Mouse (Mus musculus): ENCODE measurements around the gene Bmp15. TPM values are rescaled to one million over a fixed set of nuclear protein-coding genes. Genes with fewer than 3 reads are reported as not detected.

Gene Bmp15
- total RNA-seq (2014; rRNA removed) (0.22 and 1.9 TPM in 2 replicates), polyA plus RNA-seq (2015; fragmentation: Nextera tagmentation; extraction: Ambion mirVana) (0.21 and 0.47 TPM in 2 replicates)

GRCm38 (mm10) chrX:6320621-6321020 lies at the start of gene Bmp15:
Gene Bmp15 (minus strand): TSS chrX:6320721.
- H3K36me3 ChIP-seq (ENCODE audit: insufficient read depth, low read length), result no peaks in the 10 kb centered on the region
- H3K4me1 ChIP-seq (ENCODE audit: insufficient read depth, low read length), result no peaks in the 10 kb centered on the region
- WGBS, result 89% methylated on average over 3 of the region's 3 CpGs
- no peaks in the 10 kb centered on the region for H3K27me3 ChIP-seq (ENCODE audit: insufficient read depth, low read length)
- no peaks in the 10 kb centered on the region for H3K9me3 ChIP-seq (ENCODE audit: low read length)
- DNase-seq (ENCODE audit: low spot score) (no peak), ATAC-seq (ENCODE audit: low FRiP score) (no peak)
- H3K9ac ChIP-seq (replicated peaks; ENCODE audit: low read length, poor library complexity, severe bottlenecking), result no peak within 1 kb of the TSS
- H3K27ac ChIP-seq (ENCODE audit: low read depth, low read length), result no peak within 1 kb of the TSS
- TF ChIP-seq CTCF (IDR thresholded peaks at IDR 0.05), result no peak
- H3K4me2 ChIP-seq (ENCODE audit: low read depth, low read length, poor library complexity, severe bottlenecking), result no peak within 1 kb of the TSS
- H3K4me3 ChIP-seq (ENCODE audit: low read depth, low read length), result no peak within 1 kb of the TSS

GRCm38 (mm10) chrX:6368822-6369221 lies 48.3 kb upstream of the Bmp15 start:
- Histone ChIP-seq H3K9me3 (ENCODE audit: low read length) (no peaks in the 10 kb centered on the region), H3K4me2 (ENCODE audit: low read depth, low read length, poor library complexity, severe bottlenecking) (no peak overlapping the region), H3K27me3 (ENCODE audit: insufficient read depth, low read length) (no peaks in the 10 kb centered on the region), H3K36me3 (ENCODE audit: insufficient read depth, low read length) (no peaks in the 10 kb centered on the region), H3K4me1 (ENCODE audit: insufficient read depth, low read length) (no peaks in the 10 kb centered on the region), H3K4me3 (ENCODE audit: low read depth, low read length) (no peak overlapping the region), H3K27ac (ENCODE audit: low read depth, low read length) (no peak overlapping the region), H3K9ac (replicated peaks; ENCODE audit: low read length, poor library complexity, severe bottlenecking) (no peak overlapping the region)
- WGBS, result 84% methylated on average over 1 of the region's 1 CpGs
- ATAC-seq (ENCODE audit: low FRiP score) (no peak), DNase-seq (ENCODE audit: low spot score) (no peak)
- TF ChIP-seq CTCF (IDR thresholded peaks at IDR 0.05), result no peak

GRCm38 (mm10) chrX:6357503-6358114 lies 37.1 kb upstream of the Bmp15 start:
- no peak for TF ChIP-seq CTCF (IDR thresholded peaks at IDR 0.05)

GRCm38 (mm10) chrX:6356876-6357275 lies 36.4 kb upstream of the Bmp15 start:
- TF ChIP-seq CTCF (IDR thresholded peaks at IDR 0.05), result no peak
- H3K9ac ChIP-seq (replicated peaks; ENCODE audit: low read length, poor library complexity, severe bottlenecking), result no peak overlapping the region
- H3K36me3 ChIP-seq (ENCODE audit: insufficient read depth, low read length), result no peaks in the 10 kb centered on the region
- H3K4me1 ChIP-seq (ENCODE audit: insufficient read depth, low read length), result no peaks in the 10 kb centered on the region
- 72% methylated on average over 3 of the region's 3 CpGs for WGBS
- no peak overlapping the region for H3K4me3 ChIP-seq (ENCODE audit: low read depth, low read length)
- H3K4me2 ChIP-seq (ENCODE audit: low read depth, low read length, poor library complexity, severe bottlenecking), result no peak overlapping the region
- no peaks in the 10 kb centered on the region for H3K9me3 ChIP-seq (ENCODE audit: low read length)
- no peak for DNase-seq (ENCODE audit: low spot score)
- H3K27me3 ChIP-seq (ENCODE audit: insufficient read depth, low read length), result no peaks in the 10 kb centered on the region
- no peak for ATAC-seq (ENCODE audit: low FRiP score)
- no peak overlapping the region for H3K27ac ChIP-seq (ENCODE audit: low read depth, low read length)

More at GRCm38 (mm10) chrX:6357503-6358114, 37.1 kb upstream of the Bmp15 start:
- DNase-seq (ENCODE audit: low spot score), result no peak
- Histone ChIP-seq H3K4me2 (ENCODE audit: low read depth, low read length, poor library complexity, severe bottlenecking) (no peak overlapping the region), H3K4me1 (ENCODE audit: insufficient read depth, low read length) (no peaks in the 10 kb centered on the region), H3K27ac (ENCODE audit: low read depth, low read length) (no peak overlapping the region), H3K27me3 (ENCODE audit: insufficient read depth, low read length) (no peaks in the 10 kb centered on the region), H3K9ac (replicated peaks; ENCODE audit: low read length, poor library complexity, severe bottlenecking) (no peak overlapping the region), H3K36me3 (ENCODE audit: insufficient read depth, low read length) (no peaks in the 10 kb centered on the region), H3K4me3 (ENCODE audit: low read depth, low read length) (no peak overlapping the region), H3K9me3 (ENCODE audit: low read length) (no peaks in the 10 kb centered on the region)
- no peak for ATAC-seq (ENCODE audit: low FRiP score)
- WGBS, result 54% methylated on average over 6 of the region's 6 CpGs

GRCm38 (mm10) chrX:6345273-6345959 lies 24.9 kb upstream of the Bmp15 start:
- TF ChIP-seq CTCF (IDR thresholded peaks at IDR 0.05), result no peak
- H3K27ac ChIP-seq (ENCODE audit: low read depth, low read length), result no peak overlapping the region
- no peaks in the 10 kb centered on the region for H3K36me3 ChIP-seq (ENCODE audit: insufficient read depth, low read length)
- H3K4me3 ChIP-seq (ENCODE audit: low read depth, low read length), result no peak overlapping the region
- WGBS, result 67% methylated on average over 1 of the region's 1 CpGs
- H3K9ac ChIP-seq (replicated peaks; ENCODE audit: low read length, poor library complexity, severe bottlenecking), result no peak overlapping the region
- no peak for ATAC-seq (ENCODE audit: low FRiP score)
- H3K9me3 ChIP-seq (ENCODE audit: low read length), result no peaks in the 10 kb centered on the region
- no peaks in the 10 kb centered on the region for H3K4me1 ChIP-seq (ENCODE audit: insufficient read depth, low read length)
- no peak overlapping the region for H3K4me2 ChIP-seq (ENCODE audit: low read depth, low read length, poor library complexity, severe bottlenecking)
- DNase-seq (ENCODE audit: low spot score), result no peak
- H3K27me3 ChIP-seq (ENCODE audit: insufficient read depth, low read length), result no peaks in the 10 kb centered on the region

- Histone ChIP-seq H3K4me3 (ENCODE audit: low read depth, low read length) (no peak overlapping the region), H3K4me1 (ENCODE audit: insufficient read depth, low read length) (no peaks in the 10 kb centered on the region), H3K27ac (ENCODE audit: low read depth, low read length) (no peak overlapping the region), H3K27me3 (ENCODE audit: insufficient read depth, low read length) (no peaks in the 10 kb centered on the region), H3K9ac (replicated peaks; ENCODE audit: low read length, poor library complexity, severe bottlenecking) (no peak overlapping the region), H3K9me3 (ENCODE audit: low read length) (no peaks in the 10 kb centered on the region), H3K36me3 (ENCODE audit: insufficient read depth, low read length) (no peaks in the 10 kb centered on the region), H3K4me2 (ENCODE audit: low read depth, low read length, poor library complexity, severe bottlenecking) (no peak overlapping the region)
- peak; percentile 46 for TF ChIP-seq CTCF (IDR thresholded peaks at IDR 0.05)
- 25% methylated on average over 1 of the region's 1 CpGs for WGBS
- ATAC-seq (ENCODE audit: low FRiP score) (no peak), DNase-seq (ENCODE audit: low spot score) (no peak)
These were observed 3.5 kb upstream of the Bmp15 start for GRCm38 (mm10) chrX:6324056-6324455.
